Mouse (Mus musculus) urinary bladder, adult 18-20 months (tissue): ENCODE measurements around the gene Spop.

Experiments
- DNase-seq, 2 experiments: peaks; one replicate each; pipeline ENCODE4 v3.0.0; 2022; ENCODE audit warnings: low spot score in 2 of 2, mixed read lengths in 2 of 2

Gene Spop

GRCm38 (mm10) chr11:95413641-95414535, at the start of gene Spop:
Gene Spop, plus strand, starts transcription at chr11:95414080.
- peak; percentile 91 to 96 for DNase-seq

GRCm38 (mm10) chr11:95364388-95364787, 49.5 kb upstream of the Spop start:
- DNase-seq = no peak

GRCm38 (mm10) chr11:95365596-95365995, 48.3 kb upstream of the Spop start:
- DNase-seq = peak in 1 of 2 experiments; percentile 82

- no peak for DNase-seq
These were observed 47.5 kb upstream of the Spop start for GRCm38 (mm10) chr11:95366280-95366897.

- DNase-seq = no peak
These were observed 46.7 kb upstream of the Spop start for GRCm38 (mm10) chr11:95367011-95367735.

- DNase-seq = no peak
These were observed 45.6 kb upstream of the Spop start for GRCm38 (mm10) chr11:95368231-95368823.

GRCm38 (mm10) chr11:95368871-95369270, 45.0 kb upstream of the Spop start:
- no peak for DNase-seq

GRCm38 (mm10) chr11:95369964-95370890, 43.7 kb upstream of the Spop start:
- peak in 1 of 2 experiments; percentile 43 for DNase-seq

- no peak for DNase-seq
These were observed 42.7 kb upstream of the Spop start for GRCm38 (mm10) chr11:95371182-95371581.

- no peak for DNase-seq
These were observed 35.0 kb upstream of the Spop start for GRCm38 (mm10) chr11:95378926-95379325.

GRCm38 (mm10) chr11:95379552-95379951, 34.3 kb upstream of the Spop start:
- no peak for DNase-seq

- no peak for DNase-seq
These were observed 33.2 kb upstream of the Spop start for GRCm38 (mm10) chr11:95380711-95381110.

- no peak for DNase-seq
These were observed 32.7 kb upstream of the Spop start for GRCm38 (mm10) chr11:95381146-95381545.

GRCm38 (mm10) chr11:95383331-95383986, 30.4 kb upstream of the Spop start:
- DNase-seq = peak in 1 of 2 experiments; percentile 36

GRCm38 (mm10) chr11:95384004-95384318, 29.9 kb upstream of the Spop start:
- no peak for DNase-seq

GRCm38 (mm10) chr11:95384319-95384972, 29.4 kb upstream of the Spop start, which contains the start of gene Slc35b1:
Gene Slc35b1, plus strand, starts transcription at chr11:95384692.
- peak; percentile 88 to 92 for DNase-seq

- DNase-seq = no peak
These were observed 28.9 kb upstream of the Spop start for GRCm38 (mm10) chr11:95384973-95385320.

GRCm38 (mm10) chr11:95387354-95387753, 26.5 kb upstream of the Spop start:
- no peak for DNase-seq

GRCm38 (mm10) chr11:95389006-95389405, 24.9 kb upstream of the Spop start:
- no peak for DNase-seq

- DNase-seq = no peak
These were observed 23.5 kb upstream of the Spop start for GRCm38 (mm10) chr11:95390420-95390819.
